Mouse (Mus musculus) ES-E14 (cell line): ENCODE results near the gene Hfe. TPM values are rescaled to one million over a fixed set of nuclear protein-coding genes. Genes with fewer than 3 reads are reported as not detected.
A peak's percentile ranks its signal among the peaks of the same experiment; 100 is the strongest.

Experiments
- DNase-seq: peaks from one replicate; pipeline ENCODE4 v3.0.0-alpha.2; 2013; ENCODE audit warnings: low read depth, low spot score
- H3K27ac ChIP-seq: 2 replicates; pipeline ENCODE4 v1.5.1; 2012; ENCODE audit warnings: low read depth, mild to moderate bottlenecking, low read length, moderate library complexity, mixed read lengths; ENCODE audit not compliant: poor library complexity, insufficient read depth, severe bottlenecking
- H3K36me3 ChIP-seq: 2 replicates; pipeline ENCODE4 v1.6.1; 2012; ENCODE audit warnings: mild to moderate bottlenecking, low read length, moderate library complexity, mixed read lengths; ENCODE audit not compliant: control insufficient read depth, poor library complexity, insufficient read depth, severe bottlenecking
- H3K4me1 ChIP-seq, 2 experiments: fragments of 150-350 bp in 1 of 2; sonication (generic) in 1 of 2; 2 replicates each; pipeline ENCODE4 v1.6.1; 2012; ENCODE audit warnings: low read length in 2 of 2, mild to moderate bottlenecking in 1 of 2, mixed read lengths in 1 of 2; ENCODE audit not compliant: control insufficient read depth in 2 of 2, insufficient read depth in 2 of 2, poor library complexity in 1 of 2
- H3K4me3 ChIP-seq, 2 experiments: fragments of 150-350 bp in 1 of 2; sonication (generic) in 1 of 2; 2 replicates each; pipeline ENCODE4 v1.5.1; 2012; ENCODE audit warnings: low read length in 2 of 2, low read depth in 1 of 2, mild to moderate bottlenecking in 1 of 2, mixed read lengths in 1 of 2; ENCODE audit not compliant: insufficient read depth in 1 of 2, poor library complexity in 1 of 2, severe bottlenecking in 1 of 2
- H3K9ac ChIP-seq: 2 replicates; pipeline ENCODE4 v1.6.1; 2012; ENCODE audit warnings: low read depth, mild to moderate bottlenecking, low read length, mixed read lengths; ENCODE audit not compliant: poor library complexity, insufficient read depth, severe bottlenecking
- H3K9me3 ChIP-seq: fragments of 150-350 bp; sonication (generic); 2 replicates; pipeline ENCODE4 v1.6.1; 2012; ENCODE audit warnings: low read depth, mild to moderate bottlenecking, low read length; ENCODE audit not compliant: control insufficient read depth, insufficient read depth
- CHD2 ChIP-seq: IDR thresholded peaks from 2 replicates; pipeline ENCODE4 v1.6.1; 2014; ENCODE audit warnings: mild to moderate bottlenecking, low read depth, low read length, inconsistent platforms
- HCFC1 ChIP-seq: IDR thresholded peaks from 2 replicates; pipeline ENCODE4 v1.6.1; 2012; ENCODE audit warnings: low read length, inconsistent platforms, borderline replicate concordance; ENCODE audit not compliant: insufficient read depth
- MAFK ChIP-seq: IDR thresholded peaks from 2 replicates; pipeline ENCODE4 v1.6.1; 2014; ENCODE audit warnings: mild to moderate bottlenecking, low read depth, low read length, inconsistent platforms; ENCODE audit not compliant: insufficient read depth
- ZC3H11A ChIP-seq: IDR thresholded peaks from 2 replicates; pipeline ENCODE4 v1.6.1; 2012; ENCODE audit warnings: low read depth, mild to moderate bottlenecking, inconsistent platforms, low read length, borderline replicate concordance
- ZNF384 ChIP-seq: IDR thresholded peaks from 2 replicates; pipeline ENCODE4 v1.6.1; 2012; ENCODE audit warnings: low read depth, low read length, inconsistent platforms
- in situ Hi-C, 2 experiments: fragments of 600-800 bp; cut with MboI; formaldehyde crosslinking; loops; one replicate each; pipeline ENCODE4 v1.15.1; 2025; ENCODE audit warnings: low sequenced_read_pairs in 2 of 2, inconsistent platforms in 1 of 2; ENCODE audit not compliant: unreplicated experiment in 2 of 2
- total RNA-seq: library from RNA; depleted of rRNA; stranded (reverse); fragments of 300-350 nt; gene quantifications from 2 replicates; pipeline ENCODE4 v1.2.3, GENCODE M21; 2012

Gene Hfe
- total RNA-seq, 1 experiment: 1.5 TPM

DNA sequence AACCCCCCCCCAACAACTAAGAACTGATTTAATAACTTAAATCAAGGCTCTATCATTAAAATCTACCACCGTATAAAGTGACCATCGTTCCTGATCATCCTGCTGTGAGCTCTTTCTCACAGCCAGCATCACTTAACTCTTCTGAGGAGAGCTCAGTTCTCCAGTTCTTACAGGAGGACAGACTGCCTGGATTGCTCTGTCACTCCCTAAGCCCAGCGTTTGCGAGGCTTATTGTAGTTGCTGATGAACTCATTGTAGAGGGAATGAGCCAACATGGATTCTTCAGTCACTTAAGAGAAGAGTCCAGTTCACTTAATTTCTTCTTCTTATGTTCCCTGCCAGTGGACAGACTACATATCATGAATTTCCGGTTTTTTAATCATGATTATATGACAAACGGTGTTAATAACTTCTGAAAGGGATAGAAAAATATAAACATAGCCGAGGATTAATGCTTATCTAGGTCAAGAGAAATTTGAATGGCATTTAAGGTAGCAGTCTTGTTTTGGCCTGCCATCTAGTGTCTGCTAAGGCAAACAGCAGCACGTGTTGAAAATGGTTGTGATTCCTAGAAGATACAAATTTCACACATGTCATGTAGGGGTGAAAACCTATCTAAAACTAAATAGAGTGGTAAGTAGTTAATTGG lies 21.6 kb upstream of the Hfe start:
- H3K4me1 ChIP-seq: 0 out of 4 replicates have a peak, but pooled peaks cover 0 to 2% of the 10 kb centered on the region in 2 experiments
- no peaks in the 10 kb centered on the region for H3K36me3 ChIP-seq
- H3K9ac ChIP-seq: no peak overlapping the region
- no peak overlapping the region for H3K4me3 ChIP-seq
- H3K9me3 ChIP-seq: no peaks in the 10 kb centered on the region
- H3K27ac ChIP-seq: no peak overlapping the region
- no peak for DNase-seq
- in situ Hi-C loops: no loop called here
- no peak for TF ChIP-seq HCFC1
- TF ChIP-seq CHD2: no peak
- TF ChIP-seq ZC3H11A: peak; percentile 33; the same call in 1 of the 2 replicates

DNA sequence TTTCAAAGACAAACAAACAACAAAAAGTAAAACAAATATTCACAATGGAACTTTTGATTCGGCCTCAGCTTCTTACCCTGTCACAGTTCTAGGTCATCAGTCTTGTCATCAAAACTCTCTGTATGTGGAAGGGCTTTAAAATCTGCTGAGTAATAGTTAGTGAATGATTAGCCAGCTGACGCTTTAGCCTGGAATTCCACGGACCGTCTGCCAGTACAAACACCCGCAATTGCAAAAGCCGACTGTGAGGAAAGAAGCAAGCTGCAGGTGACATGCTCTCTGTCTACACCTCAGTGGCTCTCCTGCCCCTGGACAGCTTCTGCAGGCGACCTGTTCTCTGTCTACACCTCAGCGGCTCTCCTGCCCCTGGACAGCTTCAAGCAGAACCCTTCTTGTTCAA lies 19.8 kb upstream of the Hfe start:
- Histone ChIP-seq H3K9me3 (no peaks in the 10 kb centered on the region), H3K4me3 (no peak overlapping the region), H3K36me3 (no peaks in the 10 kb centered on the region), H3K27ac (no peak overlapping the region), H3K9ac (no peak overlapping the region), H3K4me1 (0 out of 4 replicates have a peak, but pooled peaks cover 0 to 2% of the 10 kb centered on the region in 2 experiments)
- TF ChIP-seq ZC3H11A (no peak), ZNF384 (no peak), HCFC1 (no peak), MAFK (no peak), CHD2 (no peak)
- in situ Hi-C loops: no loop called here
- DNase-seq: no peak

DNA sequence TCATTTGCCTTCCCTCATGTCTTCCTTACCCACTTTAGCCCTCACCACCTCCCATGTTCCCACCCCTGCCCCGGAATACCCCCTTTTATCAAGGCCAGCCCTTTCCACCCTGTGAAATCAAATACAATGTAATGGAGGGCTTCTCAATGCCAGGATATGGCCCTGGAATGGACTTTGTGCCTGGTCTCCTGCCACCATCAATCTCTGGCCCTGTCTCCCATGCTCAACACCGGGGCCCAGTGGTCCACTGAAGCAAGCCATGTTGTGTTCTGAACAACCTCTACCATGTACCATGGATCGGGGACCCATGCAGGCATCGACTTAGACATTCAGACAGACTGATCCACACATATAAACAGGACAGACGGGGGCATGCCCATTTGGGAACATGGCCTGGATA lies 19.1 kb upstream of the Hfe start:
- Histone ChIP-seq H3K4me3 (no peak overlapping the region), H3K27ac (no peak overlapping the region), H3K9ac (no peak overlapping the region), H3K36me3 (no peaks in the 10 kb centered on the region), H3K4me1 (0 out of 4 replicates have a peak, but pooled peaks cover 0 to 2% of the 10 kb centered on the region in 2 experiments), H3K9me3 (no peaks in the 10 kb centered on the region)
- in situ Hi-C loops: no loop called here
- DNase-seq: no peak
- TF ChIP-seq ZC3H11A (no peak), ZNF384 (no peak), CHD2 (no peak), HCFC1 (no peak), MAFK (no peak)

DNA sequence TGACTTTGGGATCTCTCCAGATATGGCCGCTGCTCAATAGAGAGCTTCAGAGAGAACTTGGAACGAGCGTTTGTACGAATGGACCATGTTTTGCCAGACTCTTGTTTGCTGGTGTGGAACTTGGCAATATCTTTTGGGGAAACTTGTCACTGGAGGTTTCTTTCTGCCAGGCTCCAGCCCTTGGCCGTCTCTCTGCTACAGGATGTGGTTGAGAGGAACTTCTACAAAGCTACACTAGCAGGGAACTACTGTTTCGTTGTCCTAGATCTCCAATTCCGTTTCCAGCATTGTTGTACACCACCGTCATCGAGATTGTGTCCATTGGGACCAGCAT lies 18.5 kb upstream of the Hfe start:
- Histone ChIP-seq H3K9ac (no peak overlapping the region), H3K4me1 (0 out of 4 replicates have a peak, but pooled peaks cover 0 to 2% of the 10 kb centered on the region in 2 experiments), H3K36me3 (no peaks in the 10 kb centered on the region), H3K9me3 (no peaks in the 10 kb centered on the region), H3K27ac (no peak overlapping the region), H3K4me3 (no peak overlapping the region)
- in situ Hi-C loops: no loop called here
- TF ChIP-seq HCFC1 (no peak), ZNF384 (no peak), MAFK (no peak), ZC3H11A (no peak), CHD2 (no peak)
- DNase-seq: no peak

DNA sequence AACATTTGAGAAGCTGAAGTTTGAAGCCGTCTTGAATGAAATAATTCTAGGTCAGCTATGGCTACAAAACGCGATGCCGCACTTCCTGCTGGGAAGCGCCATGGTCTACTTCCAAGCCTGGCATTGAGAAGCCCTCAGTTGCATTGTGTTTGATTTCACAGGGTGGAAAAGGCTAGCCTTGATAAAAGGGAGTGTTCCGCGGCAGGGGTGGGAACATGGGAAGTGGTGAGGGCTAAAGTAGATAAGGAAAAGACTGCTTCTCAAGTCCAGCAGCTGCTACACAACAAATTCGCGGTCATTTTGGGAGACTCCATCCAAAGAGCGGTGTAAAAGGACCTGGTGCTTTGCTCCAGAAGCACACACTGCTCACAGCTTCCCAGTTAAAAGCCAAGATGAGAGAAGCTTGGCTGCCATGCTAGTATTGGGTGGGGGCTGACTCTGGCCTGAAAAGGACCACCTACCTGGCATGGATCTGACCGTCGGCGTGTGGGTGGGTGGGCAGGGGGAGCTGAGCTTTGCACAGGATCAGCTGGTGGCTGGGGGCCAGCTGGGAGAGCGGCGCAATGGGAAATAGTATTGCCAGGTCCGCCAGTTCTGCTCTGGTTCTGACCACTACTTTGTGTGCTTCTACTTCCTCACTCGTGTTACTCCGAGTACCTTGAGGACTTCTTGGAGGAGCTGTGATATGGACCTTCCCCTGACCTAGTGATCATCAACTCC lies 18.0 kb upstream of the Hfe start:
- H3K9me3 ChIP-seq: no peaks in the 10 kb centered on the region

More for the DNA sequence above, 18.0 kb upstream of the Hfe start:
- in situ Hi-C loops: no loop called here
- no peak overlapping the region for H3K9ac ChIP-seq
- TF ChIP-seq MAFK (no peak), HCFC1 (no peak), CHD2 (no peak), ZC3H11A (no peak), ZNF384 (no peak)
- no peak overlapping the region for H3K4me3 ChIP-seq
- H3K36me3 ChIP-seq: no peaks in the 10 kb centered on the region
- 0 out of 4 replicates have a peak, but pooled peaks cover 0 to 2% of the 10 kb centered on the region in 2 experiments for H3K4me1 ChIP-seq
- H3K27ac ChIP-seq: no peak overlapping the region
- DNase-seq: no peak
